Mouse (Mus musculus) thymus, postnatal 4 days (tissue): ENCODE data around the gene Lrrc8c.

Experiments used
- DNase-seq: peaks from one replicate; pipeline ENCODE4 v3.0.0; 2021

Gene Lrrc8c

GRCm38 (mm10) chr5:105644195-105644594 is 125.0 kb downstream of the Lrrc8c start:
- peak; percentile 64 for DNase-seq

DNA sequence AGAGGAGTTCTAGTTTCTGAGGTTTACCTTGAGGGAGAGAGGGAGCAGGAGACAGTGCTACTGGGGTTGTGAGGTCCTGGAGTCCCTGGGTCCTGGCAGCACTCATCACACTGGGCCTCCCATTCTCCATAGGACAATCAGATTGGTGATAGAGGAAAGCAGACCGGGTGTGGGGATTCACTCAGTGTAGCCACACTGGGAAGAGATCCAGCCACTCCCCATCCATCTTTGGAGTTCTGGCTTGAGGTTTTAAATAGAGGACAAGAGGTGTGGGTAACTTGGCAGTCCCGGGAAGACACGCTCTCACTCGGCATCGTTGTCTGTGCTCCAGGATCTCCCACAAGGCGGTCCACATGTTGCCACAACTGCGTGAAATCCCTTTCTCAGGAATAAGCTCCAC is 127.9 kb downstream of the Lrrc8c start:
- peak; percentile 15 for DNase-seq

DNA sequence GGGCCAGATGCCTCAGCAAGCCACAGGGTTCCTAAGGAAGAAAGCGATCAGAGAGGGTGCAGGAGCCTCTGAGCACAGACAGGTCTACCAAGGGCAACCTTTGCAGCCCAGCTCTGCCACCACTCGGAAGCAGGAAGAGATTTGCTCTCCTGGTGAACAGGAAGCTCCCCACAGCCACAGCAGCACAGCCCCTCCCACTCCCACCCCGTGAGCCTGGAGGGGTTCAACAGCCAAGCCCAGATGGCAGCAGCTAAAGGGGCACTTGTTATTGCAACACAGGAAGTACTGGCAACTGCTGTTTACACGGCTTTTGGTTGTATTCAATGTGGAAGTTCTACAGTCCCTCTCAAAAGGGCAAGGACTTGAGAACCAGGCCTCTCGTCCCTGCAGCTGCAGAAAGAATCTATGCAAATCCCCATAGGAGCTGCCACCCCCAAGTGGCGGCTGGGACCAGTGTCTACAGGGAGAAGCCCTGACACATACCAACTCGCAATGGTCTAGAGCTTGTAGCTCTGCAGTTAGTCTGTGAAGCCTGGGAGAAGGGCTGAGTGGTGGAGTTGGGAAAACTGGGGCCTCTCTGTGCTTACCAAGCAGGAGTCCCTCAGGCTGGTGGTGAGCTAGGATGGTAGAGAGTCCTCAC is 129.6 kb downstream of the Lrrc8c start:
- peak; percentile 91 for DNase-seq

GRCm38 (mm10) chr5:105649514-105650001 is 130.4 kb downstream of the Lrrc8c start:
- peak; percentile 89 for DNase-seq

DNA sequence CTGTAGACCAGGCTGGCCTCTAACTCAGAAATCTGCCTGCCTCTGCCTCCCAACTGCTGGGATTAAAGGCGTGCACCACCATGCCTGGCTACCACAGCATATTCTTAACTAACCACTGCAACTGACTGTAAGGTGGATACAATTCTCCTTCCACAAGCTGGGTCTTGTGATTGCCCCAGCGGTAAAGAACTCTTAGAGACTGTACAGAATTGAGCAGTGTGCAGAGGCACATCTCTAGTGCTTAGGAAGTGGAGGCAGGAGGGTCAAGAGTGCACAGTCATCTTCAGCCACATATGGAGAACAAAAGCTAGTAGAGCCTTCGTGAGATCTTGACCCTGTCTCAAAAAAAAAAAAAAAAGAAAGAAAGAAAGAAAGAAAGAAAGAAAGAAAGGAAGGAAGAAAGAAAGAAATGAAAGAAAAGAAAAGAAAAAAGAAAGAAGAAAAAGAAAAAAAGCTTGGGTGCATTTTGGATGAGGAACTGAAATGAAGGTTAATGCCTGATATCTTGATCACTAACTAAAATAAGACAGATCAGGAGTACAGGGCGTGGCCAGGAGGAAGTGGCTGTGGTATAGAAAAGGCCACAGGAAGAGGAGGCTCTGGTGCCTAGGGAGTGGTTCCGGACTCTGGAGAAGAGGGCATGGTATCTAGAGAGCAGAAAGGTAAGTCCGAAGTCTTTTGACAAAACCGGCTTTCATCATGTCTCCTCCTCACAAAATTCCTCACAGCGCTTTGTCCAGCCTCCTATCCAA is 131.7 kb downstream of the Lrrc8c start:
- peak; percentile 46 for DNase-seq

DNA sequence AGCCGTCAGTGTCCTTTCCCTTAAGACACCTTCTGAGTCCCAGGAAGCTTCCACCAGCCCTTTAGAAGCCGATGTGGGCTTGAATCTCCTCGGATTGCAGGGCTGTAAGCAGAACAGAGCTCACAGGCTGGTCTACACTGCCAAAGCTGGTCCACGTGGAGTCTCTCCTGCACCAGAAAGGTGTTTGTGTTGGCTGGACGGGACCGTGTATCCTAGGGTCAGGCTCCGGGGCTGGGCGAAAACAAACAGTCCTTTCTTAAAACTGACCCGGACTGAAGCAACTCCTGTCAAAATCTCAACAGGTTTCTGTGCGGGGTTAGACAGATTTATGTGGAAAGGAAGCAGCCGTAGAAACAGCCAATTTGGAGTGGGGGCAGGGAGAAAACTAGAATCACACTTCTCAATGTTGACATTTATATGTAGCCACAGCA is 132.4 kb downstream of the Lrrc8c start:
- DNase-seq: peak; percentile 51

GRCm38 (mm10) chr5:105654237-105655063 is 135.3 kb downstream of the Lrrc8c start:
- peak; percentile 92 for DNase-seq

DNA sequence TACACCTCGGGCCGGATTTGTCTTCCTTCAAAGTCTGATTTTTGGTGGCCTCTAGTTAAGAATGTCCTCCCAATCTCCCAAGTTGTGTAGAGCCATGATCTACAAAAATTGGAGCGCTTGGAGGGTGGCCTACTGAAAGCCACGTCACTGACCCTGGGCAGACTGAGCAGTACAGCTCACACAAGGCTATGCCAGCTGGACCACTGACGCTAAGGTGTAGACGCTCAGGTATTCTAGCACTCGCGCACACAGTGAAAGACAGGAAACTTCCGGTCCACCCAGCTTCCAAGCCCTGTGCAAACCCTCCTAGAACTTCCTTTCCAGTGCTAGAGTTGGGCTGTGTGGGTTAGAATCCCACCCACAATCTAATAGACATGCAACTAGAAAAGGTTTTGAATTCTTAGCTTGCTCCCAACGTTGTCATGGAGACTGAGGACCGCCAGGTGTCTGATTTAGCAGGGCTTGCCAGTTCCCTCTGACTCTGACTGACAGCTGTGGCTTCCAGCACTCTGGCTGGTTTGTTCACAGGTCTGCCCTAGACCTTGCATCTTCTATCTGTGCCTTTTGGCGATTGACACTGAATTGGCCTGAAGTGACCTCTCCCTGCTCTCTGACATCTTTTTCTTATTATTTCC is 136.0 kb downstream of the Lrrc8c start:
- peak; percentile 49 for DNase-seq

DNA sequence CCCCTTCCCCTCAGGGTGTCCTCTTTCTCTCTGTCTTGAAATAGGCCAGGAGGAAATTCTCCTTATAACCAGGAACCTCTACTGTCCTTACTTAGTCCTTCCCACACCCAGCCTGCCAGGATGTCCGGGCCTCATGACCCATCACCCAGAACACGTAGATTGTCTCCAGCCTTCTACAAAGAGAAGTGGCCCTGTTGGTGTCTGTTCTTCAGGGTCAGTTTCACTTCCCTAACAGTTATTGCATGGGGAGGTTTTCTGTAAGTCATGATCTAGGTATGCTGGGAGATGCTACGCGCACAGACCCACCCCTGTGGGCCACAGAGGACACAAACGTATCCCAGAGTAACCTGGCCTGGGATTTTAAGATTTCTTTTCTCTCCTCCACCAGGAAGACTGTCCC is 142.7 kb downstream of the Lrrc8c start:
- DNase-seq: no peak
